ENCODE assay signal across 9 mouse cellular contexts in the genomic region with DNA sequence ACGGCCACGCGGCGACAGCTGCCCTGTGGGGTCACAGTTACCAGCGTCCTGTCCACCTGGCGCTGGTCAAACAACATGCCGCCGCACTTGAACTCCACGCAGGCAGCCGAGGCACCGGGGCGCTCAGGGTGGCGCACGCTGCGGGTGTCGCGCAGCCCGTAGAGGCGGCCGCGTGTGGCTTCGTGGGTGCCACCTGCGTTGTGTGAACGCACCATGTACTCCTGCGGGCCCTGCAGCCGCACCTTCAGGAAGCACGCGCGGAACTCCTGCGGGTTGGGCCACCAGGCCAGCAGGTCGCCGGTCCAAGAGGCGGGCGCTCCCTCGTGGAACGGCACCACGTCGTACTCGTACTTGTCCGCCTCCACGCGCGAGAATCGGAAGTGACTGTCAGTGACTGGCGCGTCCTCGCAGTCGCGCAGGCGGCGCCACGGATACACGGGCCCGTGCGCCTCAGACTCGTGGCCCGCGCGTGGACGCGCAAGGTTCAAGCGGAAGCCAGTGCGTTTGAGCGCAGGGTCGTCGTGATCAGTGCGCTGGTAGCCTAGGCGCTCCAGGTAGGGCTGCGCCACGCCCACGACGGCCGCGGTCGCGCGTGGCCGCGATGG. TPM values are rescaled to one million over a fixed set of nuclear protein-coding genes. Genes with fewer than 3 reads are reported as not detected.
A peak's percentile ranks its signal among the peaks of the same experiment; 100 is the strongest.
DNase-seq lines count a peak whose midpoint lies in the region; ATAC-seq lines count a peak whose summit lies in the region.
"Had no signal": no experiment of that assay in that cellular context is flagged by ENCODE, and none has a peak within 500 bp of the region (broad histone marks: within the 10 kb centered on the region; RNA-seq: fewer than 3 reads in every experiment).

No protein-coding gene starts in this region.

- no peaks in the 10 kb centered on the region for H3K36me3 ChIP-seq in kidney, embryonic 16.5 days (ENCODE audit: insufficient read depth, low read length)
- no peaks in the 10 kb centered on the region for H3K36me3 ChIP-seq in embryonic facial prominence, embryonic 11.5 days (replicated peaks; ENCODE audit: control insufficient read depth, insufficient read depth, low read depth, low read length)
- no peaks in the 10 kb centered on the region for H3K36me3 ChIP-seq in hindbrain, embryonic 15.5 days
- no peaks in the 10 kb centered on the region for H3K36me3 ChIP-seq in midbrain, embryonic 14.5 days (ENCODE audit: control insufficient read depth, insufficient read depth, low read length)

- peak overlapping the region; percentile 61 for H3K9ac ChIP-seq in kidney, embryonic 16.5 days (replicated peaks; ENCODE audit: low read length)
- H3K9ac ChIP-seq in embryonic facial prominence, embryonic 11.5 days (replicated peaks; ENCODE audit: low read length) = peak overlapping the region; percentile 28
- H3K9ac ChIP-seq in hindbrain, embryonic 15.5 days = peak overlapping the region; percentile 21; the same call in 1 of the 2 replicates
- H3K9ac ChIP-seq in midbrain, embryonic 14.5 days (replicated peaks; ENCODE audit: low read length) = no peak overlapping the region; the same call in 1 of the 2 replicates

- H3K9me3 ChIP-seq in kidney, embryonic 16.5 days (ENCODE audit: low read length) = 0 out of 2 replicates have a peak, but pooled peaks cover 4% of the 10 kb centered on the region
- H3K9me3 ChIP-seq in embryonic facial prominence, embryonic 11.5 days (replicated peaks; ENCODE audit: control insufficient read depth, low read length) = no peaks in the 10 kb centered on the region
- H3K9me3 ChIP-seq in hindbrain, embryonic 15.5 days = no peaks in the 10 kb centered on the region
- no peaks in the 10 kb centered on the region for H3K9me3 ChIP-seq in midbrain, embryonic 14.5 days (ENCODE audit: control insufficient read depth, low read length)

- no peak for ATAC-seq in kidney, embryonic 16.5 days (ENCODE audit: low FRiP score, low TSS enrichment)
- ATAC-seq in embryonic facial prominence, embryonic 11.5 days (replicated peaks; ENCODE audit: insufficient number of reproducible peaks, low FRiP score, low TSS enrichment, low read depth) = no peak
- ATAC-seq in hindbrain, embryonic 15.5 days (ENCODE audit: low FRiP score, low read depth) = peak; percentile 1; the same call in 1 of the 2 replicates
- no peak; the same call in 1 of the 2 replicates for ATAC-seq in midbrain, embryonic 14.5 days (ENCODE audit: low FRiP score, low TSS enrichment)
- ATAC-seq in megakaryocyte-erythroid progenitor cell, adult 5-6 weeks (replicated peaks; ENCODE audit: low FRiP score, low TSS enrichment, poor library complexity, severe bottlenecking) = no peak

- DNase-seq in kidney, postnatal 36 days = no peak
- no peak for DNase-seq in embryonic facial prominence, embryonic 11.5 days (ENCODE audit: low spot score)
- DNase-seq in midbrain, embryonic 14.5 days = peak; percentile 30
- no peak for DNase-seq in cerebellum, adult 9-10 months
- DNase-seq in adrenal gland, adult (ENCODE audit: inconsistent age in 2 of 2, low spot score in 1 of 2) = no peak
- DNase-seq: cerebellum, adult 18-20 months had no signal

- H3K4me2 ChIP-seq in kidney, embryonic 16.5 days (replicated peaks; ENCODE audit: low read depth, low read length) = peak overlapping the region; percentile 49
- H3K4me2 ChIP-seq in embryonic facial prominence, embryonic 11.5 days (ENCODE audit: low read depth, low read length) = peak overlapping the region; percentile 56
- H3K4me2 ChIP-seq in hindbrain, embryonic 15.5 days = peak overlapping the region; percentile 57
- peak overlapping the region; percentile 53 for H3K4me2 ChIP-seq in midbrain, embryonic 14.5 days (ENCODE audit: low read length)

- H3K4me1 ChIP-seq in kidney, embryonic 16.5 days (ENCODE audit: insufficient read depth, low read length) = no peaks in the 10 kb centered on the region; the same call in 1 of the 2 replicates
- no peaks in the 10 kb centered on the region; the same call in 1 of the 2 replicates for H3K4me1 ChIP-seq in embryonic facial prominence, embryonic 11.5 days (ENCODE audit: control insufficient read depth, insufficient read depth, low read length)
- H3K4me1 ChIP-seq in hindbrain, embryonic 15.5 days (replicated peaks) = peaks cover 31% of the 10 kb centered on the region
- H3K4me1 ChIP-seq in midbrain, embryonic 14.5 days (ENCODE audit: control insufficient read depth, insufficient read depth, low read length) = no peaks in the 10 kb centered on the region

- peaks cover 74% of the 10 kb centered on the region for H3K27me3 ChIP-seq in kidney, embryonic 16.5 days (ENCODE audit: insufficient read depth, low read length)
- H3K27me3 ChIP-seq in embryonic facial prominence, embryonic 11.5 days (ENCODE audit: control insufficient read depth, insufficient read depth, low read length) = peaks cover 73% of the 10 kb centered on the region
- H3K27me3 ChIP-seq in hindbrain, embryonic 15.5 days = peaks cover 74% of the 10 kb centered on the region
- H3K27me3 ChIP-seq in midbrain, embryonic 14.5 days (ENCODE audit: control insufficient read depth, insufficient read depth, low read length) = peaks cover 74% of the 10 kb centered on the region

- 18% methylated on average over 79 of the region's 79 CpGs for WGBS in kidney, embryonic 16.5 days
- 18% methylated on average over 76 of the region's 79 CpGs for WGBS in embryonic facial prominence, embryonic 11.5 days
- WGBS in hindbrain, embryonic 15.5 days = 20% methylated on average over 79 of the region's 79 CpGs
- 18% methylated on average over 79 of the region's 79 CpGs for WGBS in midbrain, embryonic 14.5 days

- H3K27ac ChIP-seq in kidney, embryonic 16.5 days (ENCODE audit: low read length) = no peak overlapping the region
- H3K27ac ChIP-seq in embryonic facial prominence, embryonic 11.5 days (replicated peaks; ENCODE audit: low read depth, low read length) = no peak overlapping the region
- H3K27ac ChIP-seq in hindbrain, embryonic 15.5 days (replicated peaks) = no peak overlapping the region
- H3K27ac ChIP-seq in midbrain, embryonic 14.5 days (replicated peaks; ENCODE audit: low read depth, low read length) = no peak overlapping the region

- H3K4me3 ChIP-seq in kidney, embryonic 16.5 days (ENCODE audit: low read length) = peak overlapping the region; percentile 37
- peak overlapping the region; percentile 33 for H3K4me3 ChIP-seq in embryonic facial prominence, embryonic 11.5 days (ENCODE audit: low read depth, low read length)
- H3K4me3 ChIP-seq in hindbrain, embryonic 15.5 days = peak overlapping the region; percentile 46
- H3K4me3 ChIP-seq in midbrain, embryonic 14.5 days (replicated peaks; ENCODE audit: low read depth, low read length) = peak overlapping the region; percentile 38

RNA-seq across cellular contexts. Expression of a gene that starts 6.1 kb away (rescaled TPM):
- polyA plus RNA-seq in kidney, embryonic 16.5 days (2015; fragmentation: Nextera tagmentation; extraction: Ambion mirVana) = 0.94 and 0.99 TPM in 2 replicates
- 0.32 and 0.66 TPM in 2 replicates for polyA plus RNA-seq in embryonic facial prominence, embryonic 11.5 days (2014; fragmentation: Nextera tagmentation; extraction: Ambion mirVana)
- polyA plus RNA-seq in hindbrain, embryonic 15.5 days (2015; fragmentation: Nextera tagmentation; extraction: Ambion mirVana) = 6.7 and 6.9 TPM in 2 replicates
- polyA plus RNA-seq in midbrain, embryonic 14.5 days (2014; fragmentation: Nextera tagmentation; extraction: Ambion mirVana) = 3.1 and 4.6 TPM in 2 replicates
- total RNA-seq in megakaryocyte-erythroid progenitor cell, adult 5-6 weeks (2014; fragmentation: Nextera tagmentation) = not detected in 2 replicates
- total RNA-seq in megakaryocyte-erythroid progenitor cell, adult 5-6 weeks (2017) = not detected in 2 replicates

RNA-seq across cellular contexts. Expression of a gene that starts 20.6 kb away (rescaled TPM):
- 3.8 and 3.9 TPM in 2 replicates for polyA plus RNA-seq in kidney, embryonic 16.5 days (2015; fragmentation: Nextera tagmentation; extraction: Ambion mirVana)
- polyA plus RNA-seq in embryonic facial prominence, embryonic 11.5 days (2014; fragmentation: Nextera tagmentation; extraction: Ambion mirVana) = 3.2 and 3.7 TPM in 2 replicates
- 3.5 and 4.3 TPM in 2 replicates for polyA plus RNA-seq in hindbrain, embryonic 15.5 days (2015; fragmentation: Nextera tagmentation; extraction: Ambion mirVana)
- 5.1 TPM in 2 replicates for polyA plus RNA-seq in midbrain, embryonic 14.5 days (2014; fragmentation: Nextera tagmentation; extraction: Ambion mirVana)
- total RNA-seq in megakaryocyte-erythroid progenitor cell, adult 5-6 weeks (2014; fragmentation: Nextera tagmentation) = 1.4 TPM in 1 of 2 replicates, not detected in the other
- total RNA-seq in megakaryocyte-erythroid progenitor cell, adult 5-6 weeks (2017) = 0.15 TPM in 1 of 2 replicates, not detected in the other

RNA-seq across cellular contexts. Expression of a gene that starts 21.0 kb away (rescaled TPM):
- polyA plus RNA-seq in kidney, embryonic 16.5 days (2015; fragmentation: Nextera tagmentation; extraction: Ambion mirVana) = 197 and 199 TPM in 2 replicates
- 158 and 165 TPM in 2 replicates for polyA plus RNA-seq in embryonic facial prominence, embryonic 11.5 days (2014; fragmentation: Nextera tagmentation; extraction: Ambion mirVana)
- 196 and 197 TPM in 2 replicates for polyA plus RNA-seq in hindbrain, embryonic 15.5 days (2015; fragmentation: Nextera tagmentation; extraction: Ambion mirVana)
- polyA plus RNA-seq in midbrain, embryonic 14.5 days (2014; fragmentation: Nextera tagmentation; extraction: Ambion mirVana) = 170 and 211 TPM in 2 replicates
- total RNA-seq in megakaryocyte-erythroid progenitor cell, adult 5-6 weeks (2014; fragmentation: Nextera tagmentation) = 110 and 122 TPM in 2 replicates
- total RNA-seq in megakaryocyte-erythroid progenitor cell, adult 5-6 weeks (2017) = 91.6 and 99.6 TPM in 2 replicates

RNA-seq across cellular contexts. Expression of a gene that starts 21.1 kb away (rescaled TPM):
- 3.1 and 5.0 TPM in 2 replicates for polyA plus RNA-seq in kidney, embryonic 16.5 days (2015; fragmentation: Nextera tagmentation; extraction: Ambion mirVana)
- 3.6 TPM in 2 replicates for polyA plus RNA-seq in embryonic facial prominence, embryonic 11.5 days (2014; fragmentation: Nextera tagmentation; extraction: Ambion mirVana)
- polyA plus RNA-seq in hindbrain, embryonic 15.5 days (2015; fragmentation: Nextera tagmentation; extraction: Ambion mirVana) = 10.1 and 13.8 TPM in 2 replicates
- 8.4 and 11.9 TPM in 2 replicates for polyA plus RNA-seq in midbrain, embryonic 14.5 days (2014; fragmentation: Nextera tagmentation; extraction: Ambion mirVana)
- total RNA-seq in megakaryocyte-erythroid progenitor cell, adult 5-6 weeks (2014; fragmentation: Nextera tagmentation) = not detected in 2 replicates
- not detected in 2 replicates for total RNA-seq in megakaryocyte-erythroid progenitor cell, adult 5-6 weeks (2017)

RNA-seq across cellular contexts. Expression of a gene that starts 49.1 kb away (rescaled TPM):
- 8.8 and 9.3 TPM in 2 replicates for polyA plus RNA-seq in kidney, embryonic 16.5 days (2015; fragmentation: Nextera tagmentation; extraction: Ambion mirVana)
- polyA plus RNA-seq in embryonic facial prominence, embryonic 11.5 days (2014; fragmentation: Nextera tagmentation; extraction: Ambion mirVana) = 13.8 and 14.9 TPM in 2 replicates
- polyA plus RNA-seq in hindbrain, embryonic 15.5 days (2015; fragmentation: Nextera tagmentation; extraction: Ambion mirVana) = 59.4 and 59.5 TPM in 2 replicates
- polyA plus RNA-seq in midbrain, embryonic 14.5 days (2014; fragmentation: Nextera tagmentation; extraction: Ambion mirVana) = 62.3 and 78.2 TPM in 2 replicates
- 65.9 and 72.8 TPM in 2 replicates for total RNA-seq in megakaryocyte-erythroid progenitor cell, adult 5-6 weeks (2014; fragmentation: Nextera tagmentation)
- 20.7 and 33.7 TPM in 2 replicates for total RNA-seq in megakaryocyte-erythroid progenitor cell, adult 5-6 weeks (2017)
